Mouse (Mus musculus): Measurements from ENCODE around the gene Slc22a23.

Slc22a23 gene

GRCm38 (mm10) chr13:34301585-34301984 is 43.4 kb downstream of the Slc22a23 start:
- no peak for DNase-seq (ENCODE audit: low spot score in 2 of 2)

DNA sequence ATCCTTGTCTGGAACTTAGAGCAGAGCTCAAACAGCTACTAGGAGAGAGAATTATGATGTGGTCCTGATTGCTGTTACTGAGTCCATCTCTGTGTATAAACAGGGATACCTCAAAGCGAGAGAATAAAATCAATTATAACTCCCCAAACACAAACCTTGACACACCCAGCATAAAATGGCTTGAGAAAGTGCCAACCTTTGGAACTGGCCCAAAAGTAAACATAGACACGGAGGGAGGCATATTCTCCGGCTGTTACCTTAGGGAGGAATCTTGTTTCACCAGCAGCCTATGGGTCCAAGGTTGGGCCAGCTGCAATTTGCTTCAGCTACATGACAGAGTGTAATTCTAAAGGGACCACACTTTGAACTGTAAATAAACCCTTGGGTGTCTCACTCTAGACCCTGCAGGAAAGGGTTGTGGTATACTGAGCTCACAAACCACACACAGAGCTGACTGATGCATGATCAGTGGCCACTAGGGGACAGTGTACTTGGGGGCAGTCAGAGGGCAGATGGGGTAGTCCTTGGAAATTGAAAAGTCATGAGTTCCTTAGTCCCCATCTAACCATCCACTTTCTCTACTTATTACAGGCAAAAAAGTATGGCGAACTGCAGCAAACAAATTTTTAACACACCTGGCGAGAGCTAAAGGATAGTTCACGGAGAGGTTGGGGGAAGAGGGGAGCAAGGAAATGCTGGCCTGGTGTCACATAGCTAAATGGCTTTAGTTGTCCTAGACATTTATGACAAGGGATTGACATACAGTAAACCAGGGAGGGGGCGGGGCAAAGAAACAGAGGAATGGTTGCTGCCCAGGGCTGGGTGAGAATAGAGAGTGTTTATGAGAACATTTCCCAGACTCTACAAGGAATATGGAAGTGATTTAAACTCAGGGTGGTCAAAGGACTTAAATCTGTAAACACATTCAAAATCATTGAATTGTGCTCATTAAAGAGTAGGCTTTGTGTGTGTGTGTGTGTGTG is 45.3 kb downstream of the Slc22a23 start:
- DNase-seq (ENCODE audit: low spot score in 2 of 2): no peak

GRCm38 (mm10) chr13:34298674-34299073 is 46.3 kb downstream of the Slc22a23 start:
- no peak for DNase-seq (ENCODE audit: low spot score in 2 of 2)

DNA sequence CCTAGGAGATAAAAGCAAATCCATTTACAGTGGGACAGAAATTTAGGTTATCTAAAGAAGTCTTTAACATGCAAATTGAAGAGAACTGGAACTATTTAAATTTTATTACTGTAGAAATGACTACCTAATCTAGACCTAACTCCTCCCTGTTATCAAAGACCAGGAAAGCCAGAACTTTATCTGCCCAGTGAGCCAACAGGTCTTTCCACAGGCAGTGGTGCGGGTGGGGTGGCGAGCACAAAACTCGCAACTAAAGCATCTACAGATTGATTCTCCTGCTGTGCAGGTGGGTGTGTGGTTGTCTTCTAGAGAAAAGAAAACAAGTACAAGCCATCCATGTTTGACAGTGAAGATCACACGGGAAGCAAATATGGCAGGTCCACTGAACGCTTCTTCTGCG is 46.9 kb downstream of the Slc22a23 start:
- DNase-seq (ENCODE audit: low spot score in 2 of 2): no peak

GRCm38 (mm10) chr13:34295787-34296435 is 49.1 kb downstream of the Slc22a23 start:
- DNase-seq (ENCODE audit: low spot score in 2 of 2): peak; percentile 53 to 61

GRCm38 (mm10) chr13:34294212-34294611 is 50.8 kb downstream of the Slc22a23 start:
- no peak for DNase-seq (ENCODE audit: low spot score in 2 of 2)

GRCm38 (mm10) chr13:34292042-34292441 is 52.9 kb downstream of the Slc22a23 start:
- no peak for DNase-seq (ENCODE audit: low spot score in 2 of 2)

DNA sequence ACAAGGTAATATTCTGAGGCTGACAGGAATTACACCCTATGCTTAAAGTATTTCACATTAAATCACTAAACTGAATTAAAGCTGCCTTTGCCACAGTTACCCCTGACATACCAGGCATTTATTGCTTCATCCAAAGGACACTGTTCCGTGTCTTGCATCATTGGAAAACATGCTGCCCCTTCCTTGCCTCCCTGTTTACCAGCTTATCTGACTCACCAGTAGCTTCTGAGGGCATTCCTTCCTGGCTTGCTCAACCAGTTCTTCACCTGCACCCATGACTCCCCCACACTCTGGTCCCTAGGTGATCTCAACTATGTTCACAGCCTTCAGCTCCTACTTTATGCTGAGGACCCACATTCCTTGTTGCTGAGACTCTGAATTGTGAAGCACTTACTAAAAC is 54.6 kb downstream of the Slc22a23 start:
- DNase-seq (ENCODE audit: low spot score in 2 of 2): no peak

GRCm38 (mm10) chr13:34289567-34289966 is 55.4 kb downstream of the Slc22a23 start:
- peak in 1 of 2 experiments; percentile 37 for DNase-seq (ENCODE audit: low spot score in 2 of 2)

DNA sequence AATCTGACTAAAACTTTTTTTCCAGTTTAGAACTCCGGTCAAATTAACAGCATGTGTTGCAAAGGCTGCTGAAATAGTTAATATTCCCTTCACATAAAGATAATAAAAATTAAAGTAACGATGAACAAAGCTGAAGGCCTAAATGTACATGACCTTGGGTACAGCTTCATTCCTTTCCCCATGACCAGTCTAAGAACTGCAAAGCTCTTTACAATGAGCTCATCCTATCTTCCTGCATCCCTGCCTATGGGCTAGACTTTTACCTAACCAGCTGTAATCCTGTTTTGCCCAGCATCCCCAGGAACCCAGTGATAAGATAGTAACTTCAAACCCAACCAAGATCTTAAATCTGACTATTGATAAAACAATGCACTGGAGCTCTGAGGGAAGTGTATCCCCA is 56.9 kb downstream of the Slc22a23 start:
- DNase-seq (ENCODE audit: low spot score in 2 of 2): no peak

GRCm38 (mm10) chr13:34287601-34288083 is 57.3 kb downstream of the Slc22a23 start:
- DNase-seq (ENCODE audit: low spot score in 2 of 2): peak in 1 of 2 experiments; percentile 37

GRCm38 (mm10) chr13:34281360-34281759 is 63.6 kb downstream of the Slc22a23 start:
- DNase-seq (ENCODE audit: low spot score in 2 of 2): no peak

DNA sequence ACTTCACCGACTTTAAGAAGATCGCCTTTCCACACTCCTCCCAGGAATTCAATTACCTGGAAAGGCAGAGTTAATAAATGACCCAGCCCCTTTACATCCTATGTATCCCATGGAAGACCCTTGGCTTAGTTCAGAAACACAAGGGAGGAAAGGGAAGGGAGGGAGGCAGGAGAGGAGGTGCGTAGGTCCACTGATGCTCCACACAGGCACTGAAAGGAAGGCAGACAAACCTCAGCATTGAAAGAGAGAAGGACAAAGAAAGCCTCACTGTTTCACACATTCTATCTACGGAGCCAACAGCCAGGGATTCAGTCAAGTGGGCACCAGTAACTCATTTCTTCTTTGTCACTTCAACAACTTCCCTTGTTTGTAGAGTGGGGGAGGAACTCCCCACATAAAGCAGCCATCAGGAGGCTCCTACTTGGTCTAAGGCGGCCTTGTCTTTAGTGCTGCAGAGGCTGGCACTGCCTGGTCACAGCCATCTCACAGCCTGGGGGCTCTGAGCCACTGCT is 66.2 kb downstream of the Slc22a23 start:
- peak; percentile 56 to 67 for DNase-seq (ENCODE audit: low spot score in 2 of 2)

- peak in 1 of 2 experiments; percentile 57 for DNase-seq (ENCODE audit: low spot score in 2 of 2)
These were observed 66.7 kb downstream of the Slc22a23 start for GRCm38 (mm10) chr13:34278288-34278701.

- no peak for DNase-seq (ENCODE audit: low spot score in 2 of 2)
These were observed 67.4 kb downstream of the Slc22a23 start for GRCm38 (mm10) chr13:34277611-34278010.

DNA sequence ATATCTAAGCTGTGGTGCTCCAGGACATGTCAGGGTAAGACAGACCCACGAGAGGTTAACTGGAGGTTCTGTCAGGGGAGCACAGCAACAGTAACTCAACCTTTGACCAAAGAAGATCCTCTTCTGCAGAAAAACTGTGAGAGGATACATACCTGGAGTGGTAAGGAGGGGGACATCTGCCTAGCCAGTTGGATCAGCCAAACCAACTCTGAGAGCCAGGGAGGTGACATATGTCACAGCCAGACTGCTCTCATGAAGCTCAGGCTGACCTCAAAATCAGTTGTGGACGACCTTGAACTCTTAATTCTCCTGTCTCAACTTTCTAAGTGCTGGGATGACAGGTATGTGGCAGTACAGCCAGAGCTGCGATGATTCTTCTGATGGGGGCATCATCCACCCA is 68.0 kb downstream of the Slc22a23 start:
- DNase-seq (ENCODE audit: low spot score in 2 of 2): no peak

GRCm38 (mm10) chr13:34274890-34275289 is 70.1 kb downstream of the Slc22a23 start:
- DNase-seq (ENCODE audit: low spot score in 2 of 2): no peak

DNA sequence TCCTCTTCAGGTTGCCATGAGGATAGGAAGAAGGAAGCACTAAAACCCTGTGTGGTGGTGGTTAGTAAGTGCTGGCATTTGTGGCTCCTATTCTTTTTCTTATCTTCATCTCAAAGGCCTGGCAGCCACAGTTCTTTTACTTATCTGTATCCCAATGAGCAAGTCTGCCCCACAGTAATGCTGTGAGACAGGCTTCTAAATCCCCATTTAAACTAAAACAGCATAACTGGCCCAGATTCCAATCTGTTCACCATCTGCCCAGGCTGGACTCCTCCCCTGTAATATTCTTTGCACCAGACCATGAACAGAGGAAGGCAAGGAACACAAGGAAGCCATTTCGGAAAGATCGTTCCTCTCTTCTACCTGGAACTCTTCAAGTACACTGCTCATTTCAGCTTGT is 70.6 kb downstream of the Slc22a23 start:
- DNase-seq (ENCODE audit: low spot score in 2 of 2): peak in 1 of 2 experiments; percentile 63

- DNase-seq (ENCODE audit: low spot score in 2 of 2): no peak
These were observed 72.5 kb downstream of the Slc22a23 start for GRCm38 (mm10) chr13:34272275-34273054.

GRCm38 (mm10) chr13:34271665-34272064 is 73.3 kb downstream of the Slc22a23 start:
- DNase-seq (ENCODE audit: low spot score in 2 of 2): no peak

- no peak for DNase-seq (ENCODE audit: low spot score in 2 of 2)
These were observed 73.9 kb downstream of the Slc22a23 start for GRCm38 (mm10) chr13:34270886-34271602.

Data from left cerebral cortex, adult 9 months (tissue).